Mouse (Mus musculus): Measurements from ENCODE around the gene Entpd5.
"Not testable (repeated sequence)": the region's sequence is repeated elsewhere in the genome, so short reads cannot be mapped to it uniquely, and the experiment has no call there.

The Entpd5 gene

DNA sequence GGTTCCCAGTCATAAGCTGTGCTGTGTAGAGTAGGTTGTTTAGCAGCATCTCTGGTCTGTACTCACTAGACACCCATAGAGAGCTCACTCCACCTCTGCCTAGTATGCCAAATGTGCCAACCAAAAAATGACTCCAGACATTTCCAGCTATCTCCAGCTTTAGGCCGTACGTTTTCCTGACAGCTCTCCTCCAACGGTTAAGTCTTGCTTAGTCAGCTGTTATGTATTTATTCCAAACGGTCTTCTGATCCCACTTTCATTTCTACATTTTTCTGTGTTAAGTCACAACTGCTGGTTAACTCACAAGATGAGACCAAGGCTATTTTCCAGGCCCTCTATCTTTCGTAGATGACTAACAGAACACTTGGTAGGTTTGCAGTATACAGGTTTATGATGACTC is 10.2 kb downstream of the Entpd5 start:
- no peak for DNase-seq

DNA sequence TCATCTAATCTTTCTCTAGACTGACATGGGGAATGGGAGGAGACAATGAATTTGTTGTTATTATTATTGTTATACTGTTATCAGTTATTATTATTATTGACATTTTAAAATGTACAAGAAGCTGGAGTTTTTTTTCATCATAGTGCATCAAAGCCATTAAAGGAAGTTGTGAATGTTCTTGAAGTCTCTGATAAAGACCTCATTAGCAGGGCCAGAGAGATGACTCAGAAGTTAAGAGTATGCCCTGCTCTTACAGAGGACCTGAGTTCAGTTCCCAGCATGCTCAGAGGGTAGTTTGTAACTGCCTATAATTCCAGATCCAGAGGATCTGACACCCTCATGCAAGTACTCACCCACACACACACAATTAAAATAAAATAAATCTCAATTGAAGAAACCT is 11.1 kb downstream of the Entpd5 start:
- DNase-seq = no peak

DNA sequence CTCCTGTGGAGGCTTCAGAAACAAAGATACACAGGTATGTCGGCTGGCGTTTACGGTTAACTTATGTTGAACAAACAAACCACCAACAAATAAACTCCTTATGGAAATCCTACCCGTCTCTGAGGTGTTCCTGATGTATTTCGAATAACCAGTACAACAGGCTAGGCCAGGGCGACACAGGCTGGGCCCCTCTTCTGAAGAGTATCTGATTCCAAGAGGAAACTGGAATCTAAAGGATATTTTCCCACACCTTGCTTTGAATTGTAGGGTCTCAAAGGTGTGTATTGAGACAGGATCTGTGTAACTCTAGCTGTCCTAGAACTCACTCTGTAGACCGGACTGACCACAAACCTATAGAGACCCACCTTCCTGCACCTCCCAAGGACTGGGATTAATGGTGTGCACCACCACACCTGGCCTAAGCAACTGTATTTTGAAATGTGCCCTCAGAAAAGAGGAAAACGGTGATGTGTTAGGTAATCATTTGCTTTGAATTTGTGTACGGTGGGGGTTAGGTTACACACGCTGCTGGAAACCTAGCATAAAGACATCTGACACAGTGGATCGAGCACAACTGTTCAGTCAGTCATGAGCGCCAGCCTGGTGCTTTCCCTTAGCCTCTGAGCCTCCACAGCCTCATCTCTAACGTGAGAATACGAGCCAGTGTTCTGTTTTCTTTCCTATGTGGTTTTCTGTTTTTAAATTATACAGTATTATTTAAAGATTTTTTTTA is 11.7 kb downstream of the Entpd5 start:
- DNase-seq = no peak

- no peak for DNase-seq
Measured at GRCm38 (mm10) chr12:84393847-84394246, 15.0 kb downstream of the Entpd5 start.

- no peak for DNase-seq
Measured at GRCm38 (mm10) chr12:84392681-84393080, 16.1 kb downstream of the Entpd5 start.

DNA sequence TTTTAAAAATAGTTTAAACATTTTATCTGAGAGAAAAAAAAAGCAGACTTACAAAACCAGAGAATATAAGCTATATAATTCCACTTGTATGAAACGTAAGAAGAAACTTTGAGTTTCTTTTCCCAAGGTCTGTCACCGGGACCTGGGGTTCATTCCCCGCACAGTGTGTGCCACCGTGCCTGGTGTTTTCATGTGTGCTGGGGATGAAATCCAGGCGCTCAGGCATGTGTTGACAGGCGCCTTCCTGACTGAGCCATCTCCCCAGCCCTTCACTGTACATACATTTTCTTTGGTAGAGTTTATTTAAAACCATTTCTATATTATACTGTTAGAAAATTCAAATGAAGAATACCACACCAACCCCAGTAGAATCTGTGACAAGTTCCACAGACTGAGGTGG is 18.5 kb downstream of the Entpd5 start:
- DNase-seq = no peak

DNA sequence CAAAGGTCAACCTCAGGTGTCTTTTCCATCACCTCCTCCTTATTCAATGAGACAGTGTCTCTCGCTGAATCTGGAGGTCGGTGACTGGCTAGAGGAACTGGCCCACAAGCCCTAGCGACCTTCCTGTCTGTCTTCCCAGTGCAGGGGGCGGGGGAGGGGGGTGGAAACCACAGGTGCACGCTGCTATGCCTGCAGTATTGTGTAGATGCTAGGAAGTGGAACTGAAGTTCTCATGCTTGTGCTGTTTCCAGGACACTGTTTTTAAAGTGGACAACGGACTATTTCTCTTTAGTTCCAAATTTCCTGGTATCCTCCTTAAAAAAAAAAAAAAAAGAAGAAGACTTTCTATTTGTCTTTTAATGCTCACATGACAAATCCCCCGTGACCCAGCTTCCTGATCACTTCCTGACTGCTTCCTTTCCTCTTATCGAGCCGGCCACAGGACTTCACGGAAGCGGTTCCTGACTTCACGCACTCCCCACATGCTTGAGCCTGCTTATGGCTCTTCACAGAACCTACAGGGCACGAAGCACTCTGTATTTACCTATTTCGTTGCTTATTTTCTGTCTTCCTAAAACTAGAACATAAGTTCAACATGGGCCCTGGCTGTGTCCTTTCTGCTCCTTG is 19.9 kb downstream of the Entpd5 start:
- DNase-seq = no peak

- peak; percentile 81 for DNase-seq
Measured at GRCm38 (mm10) chr12:84388097-84388496, 20.7 kb downstream of the Entpd5 start.

DNA sequence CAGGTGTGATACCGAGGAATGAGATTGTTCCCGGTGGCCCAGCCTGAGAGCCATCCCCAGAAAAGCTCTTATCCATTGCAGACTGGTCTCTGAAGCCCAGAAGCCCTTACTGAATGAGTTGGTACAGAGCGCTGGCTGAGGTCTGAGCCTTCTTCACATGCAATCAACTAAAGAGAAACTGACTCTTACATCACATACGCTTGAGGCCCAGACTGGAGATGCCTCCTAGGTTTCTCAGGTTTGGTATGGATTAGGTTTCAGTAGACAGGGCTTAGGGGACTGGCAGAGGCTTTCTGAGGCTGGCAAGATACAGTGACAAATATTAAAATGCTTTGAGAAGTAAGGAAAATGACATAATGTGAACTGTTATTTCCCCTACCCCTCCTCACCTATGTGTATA is 23.4 kb downstream of the Entpd5 start:
- no peak for DNase-seq

GRCm38 (mm10) chr12:84384644-84385081 is 24.2 kb downstream of the Entpd5 start:
- DNase-seq = peak; percentile 93

DNA sequence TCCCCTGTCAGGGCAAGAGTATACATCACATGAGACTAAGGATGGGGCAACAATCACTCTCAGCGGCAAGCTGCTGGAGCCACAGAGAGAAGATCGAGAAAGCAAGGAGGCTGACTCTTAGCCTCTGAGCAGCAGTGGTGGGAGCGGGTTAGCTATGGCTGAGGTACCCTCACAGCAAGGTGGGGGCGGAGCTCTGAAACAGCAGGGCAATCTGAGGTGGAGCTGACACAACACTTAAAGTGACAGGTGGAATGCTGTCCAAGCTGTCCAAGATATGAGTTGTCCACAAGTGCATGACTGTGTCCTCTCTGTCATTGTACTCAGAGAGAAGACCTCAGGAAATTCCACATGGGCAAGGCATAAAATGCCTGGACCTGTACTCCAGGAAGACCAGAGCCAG is 26.5 kb downstream of the Entpd5 start:
- no peak for DNase-seq

- no peak for DNase-seq
Measured at GRCm38 (mm10) chr12:84373831-84374481, 34.9 kb downstream of the Entpd5 start.

- no peak for DNase-seq
Measured at GRCm38 (mm10) chr12:84371647-84372046, 37.2 kb downstream of the Entpd5 start.

DNA sequence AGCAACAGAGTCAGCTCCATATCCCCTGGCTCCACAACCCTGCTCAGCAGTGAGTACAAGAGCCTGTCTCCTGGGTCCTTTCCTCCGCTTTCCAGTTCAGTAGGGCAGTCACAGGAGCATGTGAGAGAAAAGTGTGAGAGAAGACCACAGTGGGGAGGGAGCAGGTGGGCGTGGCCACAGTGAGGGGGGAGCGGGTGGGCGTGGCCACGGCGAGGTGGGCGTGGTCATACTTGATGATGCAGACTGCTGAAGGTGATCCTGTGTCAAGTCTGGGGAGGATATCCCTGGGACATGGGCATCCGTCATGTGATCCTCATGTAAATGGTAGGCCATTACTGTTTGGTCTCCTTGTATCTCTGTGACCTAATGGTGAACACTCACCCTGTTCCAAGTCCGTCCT is 41.9 kb downstream of the Entpd5 start:
- DNase-seq = no peak

DNA sequence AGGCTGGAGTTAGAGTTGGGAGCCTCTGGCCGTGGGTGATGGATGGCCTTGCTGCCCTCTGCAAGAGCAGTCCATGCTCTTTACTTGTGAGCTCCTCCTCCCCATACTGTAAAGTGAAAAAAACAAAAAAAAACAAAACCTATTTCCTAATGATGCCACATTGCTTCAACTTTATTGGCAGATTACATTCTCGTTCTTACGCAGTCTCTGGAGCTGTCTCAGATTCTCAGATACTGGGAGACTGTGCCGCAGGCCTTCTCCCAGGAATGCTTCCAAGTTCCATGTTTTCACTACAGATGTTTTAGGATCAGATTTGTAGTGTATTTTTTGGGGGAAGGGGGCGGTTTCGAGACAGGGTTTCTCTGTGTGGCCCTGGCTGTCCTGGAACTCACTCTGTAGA is 43.7 kb downstream of the Entpd5 start:
- DNase-seq = no peak

- no peak for DNase-seq
Measured at GRCm38 (mm10) chr12:84364291-84364690, 44.5 kb downstream of the Entpd5 start.

GRCm38 (mm10) chr12:84362872-84363271 is 46.0 kb downstream of the Entpd5 start:
- no peak for DNase-seq

DNA sequence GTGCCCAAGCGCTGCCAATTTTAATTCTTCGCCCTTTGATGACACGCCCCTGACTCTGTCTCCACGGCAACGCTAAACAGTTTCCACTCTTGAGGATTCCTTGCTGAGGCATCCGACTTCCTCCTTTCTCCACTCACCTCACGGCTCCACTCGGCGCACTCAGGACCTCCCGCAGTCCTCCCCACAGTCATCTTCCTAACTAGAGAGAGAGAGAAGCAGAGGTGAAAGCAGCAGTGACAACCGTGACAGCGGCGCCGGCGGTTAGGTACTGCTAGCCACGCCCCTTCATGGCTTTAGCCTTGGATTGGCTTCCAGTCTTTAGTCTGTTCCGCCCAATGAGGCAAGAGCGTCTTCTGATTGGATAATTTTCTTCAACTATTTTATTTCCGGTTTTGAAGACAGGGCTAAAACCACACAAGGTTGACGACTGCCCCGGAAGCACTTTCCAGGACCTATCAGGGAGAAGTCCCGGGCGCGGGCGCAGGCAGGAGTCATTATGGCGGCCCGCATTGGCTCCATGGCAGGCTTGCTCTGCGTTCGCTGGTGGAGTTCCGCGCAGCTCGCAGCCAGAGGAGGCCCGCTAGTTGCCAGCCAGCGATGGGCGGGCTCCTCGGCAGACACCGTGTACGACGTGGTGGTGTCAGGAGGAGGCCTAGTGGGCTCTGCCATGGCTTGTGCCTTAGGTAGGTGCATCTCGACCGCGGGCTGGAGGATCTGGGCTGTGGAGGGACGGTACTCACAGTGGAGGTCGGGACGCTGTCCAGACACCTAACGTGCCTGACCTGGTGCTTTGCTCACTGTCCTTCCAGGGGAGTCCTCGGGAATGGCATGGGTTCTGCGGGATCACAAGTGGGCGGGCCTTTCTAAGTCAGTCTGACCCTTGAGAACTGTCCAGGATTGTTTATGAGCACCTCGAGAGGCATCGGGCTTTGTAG is 47.0 kb downstream of the Entpd5 start, which contains the start of the genes Coq6 and Fam161b:
Gene Coq6, plus strand, starts transcription at position 103 of the 935 bp plus-strand sequence.
Gene Fam161b, minus strand, starts transcription at position 279 of the 935 bp plus-strand sequence.
- peak; percentile 97 for DNase-seq

DNA sequence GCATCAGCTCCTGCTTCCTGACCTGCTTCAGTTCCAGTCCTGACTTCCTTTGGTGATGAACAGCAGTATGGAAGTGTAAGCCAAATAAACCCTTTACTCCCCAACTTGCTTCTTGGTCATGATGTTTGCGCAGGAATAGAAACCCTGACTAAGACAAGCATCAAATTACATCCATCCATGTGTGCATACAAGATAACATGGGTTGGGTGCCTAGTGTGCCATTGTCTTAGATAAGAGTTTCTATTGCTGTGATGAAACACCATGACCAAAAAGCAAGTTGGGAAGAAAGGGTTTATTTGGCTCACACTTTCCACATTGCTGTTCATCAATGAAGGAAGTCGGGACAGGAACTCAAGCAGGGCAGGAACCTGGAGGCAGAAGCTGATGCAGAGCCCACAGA is 50.1 kb downstream of the Entpd5 start:
- DNase-seq = not testable (repeated sequence)

DNA sequence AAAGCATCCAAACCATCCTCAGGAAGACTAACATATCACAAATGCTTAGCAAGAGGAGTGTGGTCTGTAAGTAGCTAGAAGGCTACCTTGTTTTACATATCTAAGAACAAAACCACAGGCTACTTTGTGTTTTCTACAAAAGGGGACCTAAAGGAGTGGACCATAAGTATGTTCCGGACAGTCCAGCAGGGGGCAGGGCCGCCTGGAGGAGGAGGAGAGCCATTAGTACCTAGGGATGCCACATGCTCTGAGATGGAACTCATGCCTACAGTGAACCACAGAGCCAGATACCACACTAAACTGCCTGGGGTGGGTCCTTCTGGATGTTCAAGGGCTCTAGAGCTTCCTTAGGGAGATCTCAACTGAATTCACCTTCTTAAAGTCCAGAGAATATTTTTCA is 61.6 kb downstream of the Entpd5 start:
- peak; percentile 40 for DNase-seq

GRCm38 (mm10) chr12:84336963-84337625 is 71.7 kb downstream of the Entpd5 start:
- DNase-seq = no peak

- peak; percentile 49 for DNase-seq
Measured at GRCm38 (mm10) chr12:84327111-84327512, 81.7 kb downstream of the Entpd5 start.

All from kidney, adult 11 months (tissue).